Mouse (Mus musculus) olfactory bulb, adult 2 months (tissue): Measurements from ENCODE around the gene Zmynd10.

Experiments
- CTCF ChIP-seq: fragments of 200-500 bp; IDR thresholded peaks from 2 replicates; pipeline ENCODE4 v1.5.1; 2012; ENCODE audit warnings: low read depth, mild to moderate bottlenecking, low read length, moderate library complexity; ENCODE audit not compliant: insufficient read depth
- POLR2A ChIP-seq: fragments of 200-500 bp; IDR thresholded peaks from 2 replicates; pipeline ENCODE4 v1.6.1; 2012; ENCODE audit warnings: mild to moderate bottlenecking, low read depth, low read length, moderate library complexity; ENCODE audit not compliant: insufficient read depth

GRCm38 (mm10) chr9:107508266-107508665 lies 38.8 kb upstream of the Zmynd10 start:
- TF ChIP-seq POLR2A (no peak), CTCF (0 out of 2 replicates have a peak, but pooled peaks have one; percentile 10)
